Mouse (Mus musculus) heart, embryonic 12.5 days (tissue): ENCODE measurements around the gene Afg1l. TPM values are rescaled to one million over a fixed set of nuclear protein-coding genes. Genes with fewer than 3 reads are reported as not detected.

ENCODE experiments used
- ATAC-seq: fragments of 200-750 bp; cut with Nextera tagmentation; 2 replicates; pipeline ENCODE4 v1.8.0; 2017; ENCODE audit warnings: moderate TSS enrichment, moderate library complexity; ENCODE audit not compliant: insufficient number of reproducible peaks, low FRiP score
- H3K27ac ChIP-seq: fragments of 300-500 bp; sonication (generic); 2 replicates; pipeline ENCODE4 v1.5.1; 2016; ENCODE audit warnings: mild to moderate bottlenecking, moderate library complexity; ENCODE audit not compliant: poor library complexity, severe bottlenecking
- H3K27me3 ChIP-seq: fragments of 300-500 bp; sonication (generic); replicated peaks from 2 replicates; pipeline ENCODE4 v1.6.1; 2016; ENCODE audit warnings: mild to moderate bottlenecking, moderate library complexity
- H3K36me3 ChIP-seq: fragments of 300-500 bp; sonication (generic); 2 replicates; pipeline ENCODE4 v1.6.1; 2016; ENCODE audit warnings: mild to moderate bottlenecking, moderate library complexity
- H3K4me1 ChIP-seq: fragments of 300-500 bp; sonication (generic); replicated peaks from 2 replicates; pipeline ENCODE4 v1.6.1; 2016; ENCODE audit warnings: mild to moderate bottlenecking
- H3K4me2 ChIP-seq: fragments of 300-500 bp; sonication (generic); 2 replicates; pipeline ENCODE4 v1.6.1; 2016; ENCODE audit warnings: mild to moderate bottlenecking, moderate library complexity
- H3K4me3 ChIP-seq: fragments of 300-500 bp; sonication (generic); 2 replicates; pipeline ENCODE4 v1.5.1; 2016; ENCODE audit warnings: mild to moderate bottlenecking
- H3K9ac ChIP-seq: fragments of 300-500 bp; sonication (generic); 2 replicates; pipeline ENCODE4 v1.6.1; 2016; ENCODE audit warnings: mild to moderate bottlenecking, moderate library complexity
- H3K9me3 ChIP-seq: fragments of 300-500 bp; sonication (generic); replicated peaks from 2 replicates; pipeline ENCODE4 v1.6.1; 2016; ENCODE audit warnings: mild to moderate bottlenecking, moderate library complexity
- WGBS: fragments of 180-500 bp; shearing (Covaris S2); methylation state at CpG from one replicate; pipeline ENCODE4 v1.1.7; 2016; 5-methylcytosine and 5-hydroxymethylcytosine counted together
- polyA plus RNA-seq: library from polyadenylated mRNA; unstranded; fragments of >200 nt; fragmentation: Nextera tagmentation; extraction: Ambion mirVana; gene quantifications from 2 replicates; pipeline ENCODE4 v1.2.1, GENCODE M21; 2016

Afg1l gene
- polyA plus RNA-seq, 1 experiment from 2014 or later = 13.5 TPM

DNA sequence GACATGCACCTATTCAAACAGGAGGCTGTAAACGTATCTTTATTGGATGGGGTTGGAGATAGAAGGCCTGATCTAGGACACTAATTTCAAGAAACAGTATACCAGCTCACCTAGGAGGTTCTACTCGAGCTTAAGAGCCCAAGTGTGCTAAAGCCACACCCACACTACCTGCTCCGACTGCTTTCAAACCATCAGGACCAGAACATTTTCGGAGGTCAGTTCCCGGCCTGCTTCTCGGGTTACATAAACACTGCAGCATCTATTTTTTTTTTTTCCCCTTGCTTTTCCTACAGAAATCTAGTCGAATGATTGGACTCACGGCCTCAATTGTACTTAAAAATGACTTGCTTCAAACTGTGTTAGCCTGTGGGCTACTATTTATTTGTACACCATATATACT, 214.7 kb downstream of the Afg1l start:
- Histone ChIP-seq H3K9me3 (0 out of 2 replicates have a peak, but pooled peaks cover 5% of the 10 kb centered on the region), H3K4me3 (no peak overlapping the region), H3K36me3 (peaks cover 41% of the 10 kb centered on the region), H3K27me3 (no peaks in the 10 kb centered on the region), H3K4me1 (peaks cover 30% of the 10 kb centered on the region), H3K9ac (no peak overlapping the region), H3K4me2 (no peak overlapping the region), H3K27ac (no peak overlapping the region)
- ATAC-seq = no peak
- 75% methylated on average over 8 of the region's 8 CpGs for WGBS

Other genes with a start within 250 kb of the Afg1l start
- 4.5 and 5.8 TPM in 2 replicates for gene Foxo3, start 201.8 kb downstream of the Afg1l start, polyA plus RNA-seq
- gene Snx3, start 23.5 kb upstream of the Afg1l start, polyA plus RNA-seq = 353 and 382 TPM in 2 replicates
- 0.08 TPM in 1 of 2 replicates, not detected in the other for gene Nr2e1, start 105.1 kb upstream of the Afg1l start, polyA plus RNA-seq
- gene Ostm1, start 105.3 kb upstream of the Afg1l start, polyA plus RNA-seq = 28.5 and 28.6 TPM in 2 replicates